ENCODE assay signal across 14 mouse cellular contexts in the genomic region with DNA sequence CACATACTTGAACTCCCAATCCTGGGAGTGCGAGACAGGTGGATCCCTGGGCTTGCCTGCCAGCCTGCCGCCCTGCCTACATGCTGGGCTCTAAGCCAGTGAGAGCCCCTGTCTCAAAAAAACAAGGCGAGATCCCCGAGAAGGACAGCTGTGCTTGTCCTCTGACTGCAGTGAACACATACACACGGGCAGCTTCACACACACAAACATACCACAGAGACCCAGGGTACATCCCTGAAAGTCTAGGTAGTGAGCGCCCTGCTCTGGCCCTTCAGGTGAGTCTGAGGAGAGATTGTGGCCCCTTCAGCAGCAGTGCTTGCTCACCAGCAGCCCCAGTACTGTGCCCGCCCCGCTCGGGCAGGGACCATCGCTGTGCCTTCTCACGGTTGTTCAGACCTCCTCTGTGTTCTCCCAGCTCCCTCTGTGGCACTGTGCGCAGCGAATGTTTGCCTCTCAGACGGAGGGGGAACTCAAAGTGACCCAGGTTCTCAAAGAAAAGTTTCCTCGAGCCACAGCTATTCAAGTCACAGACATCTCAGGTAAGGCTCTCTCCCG. TPM values are rescaled to one million over a fixed set of nuclear protein-coding genes. Genes with fewer than 3 reads are reported as not detected.
DNase-seq lines count a peak whose midpoint lies in the region; ATAC-seq and TF ChIP-seq lines count a peak whose summit lies in the region.
"Had no signal": no experiment of that assay in that cellular context is flagged by ENCODE, and none has a peak within 500 bp of the region (broad histone marks: within the 10 kb centered on the region; RNA-seq: fewer than 3 reads in every experiment).

No protein-coding gene starts in this region.

- peaks cover 52% of the 10 kb centered on the region for H3K36me3 ChIP-seq in hindbrain, embryonic 10.5 days
- H3K36me3 ChIP-seq in hindbrain, embryonic 16.5 days (ENCODE audit: control insufficient read depth, insufficient read depth, low read length): peaks cover 5% of the 10 kb centered on the region
- peaks cover 15% of the 10 kb centered on the region for H3K36me3 ChIP-seq in liver, embryonic 11.5 days (ENCODE audit: control insufficient read depth, insufficient read depth, low read length)

- peaks cover 24% of the 10 kb centered on the region for H3K4me1 ChIP-seq in hindbrain, embryonic 10.5 days (replicated peaks)
- H3K4me1 ChIP-seq in hindbrain, embryonic 16.5 days (ENCODE audit: control insufficient read depth, insufficient read depth, low read depth, low read length): peaks cover 7% of the 10 kb centered on the region
- no peaks in the 10 kb centered on the region; the same call in 1 of the 2 replicates for H3K4me1 ChIP-seq in bone marrow, adult 2 months (ENCODE audit: control insufficient read depth, insufficient read depth, low read length)
- peaks cover 26% of the 10 kb centered on the region for H3K4me1 ChIP-seq in liver, embryonic 11.5 days (replicated peaks; ENCODE audit: control insufficient read depth, insufficient read depth, low read length)

- peak overlapping the region; percentile 45; the same call in 1 of the 2 replicates for H3K27ac ChIP-seq in hindbrain, embryonic 10.5 days
- H3K27ac ChIP-seq in hindbrain, embryonic 16.5 days (ENCODE audit: low read depth, low read length): no peak overlapping the region
- H3K27ac ChIP-seq in bone marrow, adult 2 months (ENCODE audit: control insufficient read depth, insufficient read depth, low read depth, low read length, poor library complexity): peak overlapping the region; percentile 91
- peak overlapping the region; percentile 83 for H3K27ac ChIP-seq in liver, embryonic 11.5 days (ENCODE audit: low read depth, low read length)
- H3K27ac ChIP-seq: hindbrain, embryonic 13.5 days; neural tube, embryonic 12.5 days had no signal

- ATAC-seq in hindbrain, embryonic 16.5 days: no peak
- ATAC-seq in liver, embryonic 11.5 days (replicated peaks; ENCODE audit: low FRiP score): no peak

- no peaks in the 10 kb centered on the region for H3K27me3 ChIP-seq in hindbrain, embryonic 10.5 days (ENCODE audit: insufficient read depth, poor library complexity, severe bottlenecking)
- H3K27me3 ChIP-seq in hindbrain, embryonic 16.5 days (replicated peaks; ENCODE audit: control insufficient read depth, insufficient read depth, low read length): no peaks in the 10 kb centered on the region
- H3K27me3 ChIP-seq in liver, embryonic 11.5 days (replicated peaks; ENCODE audit: control insufficient read depth, insufficient read depth, low read length): no peaks in the 10 kb centered on the region
- H3K27me3 ChIP-seq: hindbrain, embryonic 13.5 days; neural tube, embryonic 12.5 days had no signal

- H3K9ac ChIP-seq in hindbrain, embryonic 16.5 days (ENCODE audit: low read depth, low read length): no peak overlapping the region
- H3K9ac ChIP-seq in liver, embryonic 11.5 days (ENCODE audit: low read depth, low read length): peak overlapping the region; percentile 91

- DNase-seq in cerebellum, adult 9-11 months: peak; percentile 53
- no peak for DNase-seq in cerebellum, postnatal 4 days (ENCODE audit: low spot score in 2 of 2)
- DNase-seq in hindbrain, embryonic 10.5 days (ENCODE audit: low spot score): no peak
- DNase-seq in liver, embryonic 11.5 days (ENCODE audit: low spot score): no peak
- no peak for DNase-seq in right cerebral cortex, postnatal 36 days (ENCODE audit: low spot score in 2 of 2)
- DNase-seq in left cerebral cortex, adult 9 months (ENCODE audit: low spot score in 2 of 2): no peak
- DNase-seq: adrenal gland, postnatal 14 days; kidney, adult 2 months; kidney, postnatal 4 days; retina, postnatal 1 day had no signal

- no peak for TF ChIP-seq CTCF in bone marrow, adult 2 months (IDR thresholded peaks at IDR 0.05; ENCODE audit: control insufficient read depth, insufficient read depth, low read length)

- no peaks in the 10 kb centered on the region for H3K9me3 ChIP-seq in hindbrain, embryonic 10.5 days
- no peaks in the 10 kb centered on the region for H3K9me3 ChIP-seq in hindbrain, embryonic 16.5 days (ENCODE audit: control insufficient read depth, low read length)
- no peaks in the 10 kb centered on the region for H3K9me3 ChIP-seq in liver, embryonic 11.5 days (ENCODE audit: control insufficient read depth, low read length)
- H3K9me3 ChIP-seq: hindbrain, embryonic 13.5 days; neural tube, embryonic 12.5 days had no signal

- WGBS in hindbrain, embryonic 10.5 days: 90% methylated on average over 16 of the region's 16 CpGs
- 90% methylated on average over 16 of the region's 16 CpGs for WGBS in hindbrain, embryonic 16.5 days
- 82% methylated on average over 16 of the region's 16 CpGs for WGBS in bone marrow, adult 2 months
- WGBS in liver, embryonic 11.5 days: 84% methylated on average over 16 of the region's 16 CpGs

- H3K4me3 ChIP-seq in hindbrain, embryonic 10.5 days: 0 out of 2 replicates have a peak overlapping the region, but pooled peaks have one; percentile 6
- no peak overlapping the region for H3K4me3 ChIP-seq in hindbrain, embryonic 16.5 days (ENCODE audit: low read length)
- H3K4me3 ChIP-seq in bone marrow, adult 2 months (replicated peaks; ENCODE audit: control insufficient read depth, low read depth, low read length): no peak overlapping the region
- peak overlapping the region; percentile 74 for H3K4me3 ChIP-seq in liver, embryonic 11.5 days (ENCODE audit: low read depth, low read length)
- H3K4me3 ChIP-seq: neural tube, embryonic 12.5 days had no signal

- no peak for TF ChIP-seq POLR2A in bone marrow, adult 2 months (IDR thresholded peaks at IDR 0.05; ENCODE audit: borderline replicate concordance, control insufficient read depth, low read depth, low read length)

- no peak overlapping the region for H3K4me2 ChIP-seq in hindbrain, embryonic 16.5 days (ENCODE audit: low read length)
- peak overlapping the region; percentile 73 for H3K4me2 ChIP-seq in liver, embryonic 11.5 days

RNA-seq across cellular contexts. Expression of a gene that starts 2.0 kb away (rescaled TPM):
- 138 and 158 TPM in 2 replicates for polyA plus RNA-seq in hindbrain, embryonic 10.5 days (2016; fragmentation: Nextera tagmentation; extraction: Ambion mirVana)
- polyA plus RNA-seq in hindbrain, embryonic 16.5 days (2015; fragmentation: Nextera tagmentation; extraction: Ambion mirVana): 55.8 and 64.3 TPM in 2 replicates
- polyA plus RNA-seq in bone marrow, adult 2 months (2011; ENCODE audit: insufficient read depth, insufficient read length, low replicate concordance, missing spikeins): 128 and 170 TPM in 2 replicates
- polyA plus RNA-seq in liver, embryonic 11.5 days (2014; fragmentation: Nextera tagmentation; extraction: Ambion mirVana): 307 and 333 TPM in 2 replicates

RNA-seq across cellular contexts. Expression of a gene that starts 25.1 kb away (rescaled TPM):
- 50.1 and 58.6 TPM in 2 replicates for polyA plus RNA-seq in hindbrain, embryonic 10.5 days (2016; fragmentation: Nextera tagmentation; extraction: Ambion mirVana)
- polyA plus RNA-seq in hindbrain, embryonic 16.5 days (2015; fragmentation: Nextera tagmentation; extraction: Ambion mirVana): 19.4 and 23.9 TPM in 2 replicates
- 24.6 and 31.2 TPM in 2 replicates for polyA plus RNA-seq in bone marrow, adult 2 months (2011; ENCODE audit: insufficient read depth, insufficient read length, low replicate concordance, missing spikeins)
- 78.5 and 84.8 TPM in 2 replicates for polyA plus RNA-seq in liver, embryonic 11.5 days (2014; fragmentation: Nextera tagmentation; extraction: Ambion mirVana)

RNA-seq across cellular contexts. Expression of a gene that starts 25.2 kb away (rescaled TPM):
- 43.6 and 61.8 TPM in 2 replicates for polyA plus RNA-seq in hindbrain, embryonic 10.5 days (2016; fragmentation: Nextera tagmentation; extraction: Ambion mirVana)
- 33.4 and 34.3 TPM in 2 replicates for polyA plus RNA-seq in hindbrain, embryonic 16.5 days (2015; fragmentation: Nextera tagmentation; extraction: Ambion mirVana)
- 22.0 and 30.0 TPM in 2 replicates for polyA plus RNA-seq in bone marrow, adult 2 months (2011; ENCODE audit: insufficient read depth, insufficient read length, low replicate concordance, missing spikeins)
- 119 and 120 TPM in 2 replicates for polyA plus RNA-seq in liver, embryonic 11.5 days (2014; fragmentation: Nextera tagmentation; extraction: Ambion mirVana)

Comparison
In these comparisons a context has a peak if more than half of its experiments do, and no peak if none do; other contexts are left out.
1. H3K4me3 ChIP-seq: peak in hindbrain, embryonic 10.5 days (single experiment) and liver, embryonic 11.5 days (single experiment); none in hindbrain, embryonic 16.5 days (single experiment) and bone marrow, adult 2 months (single experiment).